Mouse (Mus musculus) sigmoid colon, adult 10 weeks (tissue): ENCODE results near the gene Pf4. TPM values are rescaled to one million over a fixed set of nuclear protein-coding genes. Genes with fewer than 3 reads are reported as not detected.

Experiments used
- polyA plus RNA-seq: library from polyadenylated mRNA; stranded (reverse); fragments of 350-450 nt; fragmentation: Illumina TruSeq; extraction: RNeasy Lipid Tissue Mini Kit (QIAGEN cat#74804); gene quantifications from one replicate; pipeline ENCODE4 v1.2.3, GENCODE M21; 2014; ENCODE audit warnings: low read depth, low replicate concordance

Pf4 gene
- polyA plus RNA-seq, result 35.1 TPM

DNA sequence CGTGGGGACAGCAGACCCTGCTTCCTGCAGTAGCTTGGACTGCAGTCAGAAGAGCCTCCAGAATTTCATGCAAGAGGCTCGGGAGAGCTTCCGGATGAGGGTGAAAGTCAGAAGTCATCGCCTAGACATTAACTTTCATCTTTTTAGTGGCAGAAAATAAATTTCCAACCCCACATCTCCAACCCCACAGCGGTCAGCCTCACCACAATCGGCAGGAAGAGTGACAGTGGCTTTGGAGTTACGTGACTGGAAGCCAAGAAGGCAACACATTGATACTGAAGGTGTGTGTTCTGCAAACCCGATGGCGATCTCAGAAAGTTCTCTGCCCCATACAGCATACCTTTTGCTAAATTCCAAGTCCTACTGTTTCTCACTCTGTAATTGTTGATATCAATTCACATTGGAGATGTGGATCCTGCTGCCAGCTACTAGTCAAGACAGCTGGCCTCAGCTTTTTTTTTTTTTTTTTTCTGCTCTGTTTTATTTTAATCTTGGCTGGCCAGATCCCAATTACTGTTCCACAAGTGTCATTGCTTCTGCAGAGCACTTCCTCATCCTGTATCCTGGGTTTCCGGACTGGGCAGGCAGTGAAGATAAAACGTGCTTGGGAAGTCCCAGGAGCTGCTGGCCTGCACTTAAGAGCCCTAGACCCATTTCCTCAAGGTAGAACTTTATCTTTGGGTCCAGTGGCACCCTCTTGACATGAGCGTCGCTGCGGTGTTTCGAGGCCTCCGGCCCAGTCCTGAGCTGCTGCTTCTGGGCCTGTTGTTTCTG lies at the start of gene Pf4:
Pf4 (plus strand) TSS at position 556 of the 774 bp plus-strand sequence.

DNA sequence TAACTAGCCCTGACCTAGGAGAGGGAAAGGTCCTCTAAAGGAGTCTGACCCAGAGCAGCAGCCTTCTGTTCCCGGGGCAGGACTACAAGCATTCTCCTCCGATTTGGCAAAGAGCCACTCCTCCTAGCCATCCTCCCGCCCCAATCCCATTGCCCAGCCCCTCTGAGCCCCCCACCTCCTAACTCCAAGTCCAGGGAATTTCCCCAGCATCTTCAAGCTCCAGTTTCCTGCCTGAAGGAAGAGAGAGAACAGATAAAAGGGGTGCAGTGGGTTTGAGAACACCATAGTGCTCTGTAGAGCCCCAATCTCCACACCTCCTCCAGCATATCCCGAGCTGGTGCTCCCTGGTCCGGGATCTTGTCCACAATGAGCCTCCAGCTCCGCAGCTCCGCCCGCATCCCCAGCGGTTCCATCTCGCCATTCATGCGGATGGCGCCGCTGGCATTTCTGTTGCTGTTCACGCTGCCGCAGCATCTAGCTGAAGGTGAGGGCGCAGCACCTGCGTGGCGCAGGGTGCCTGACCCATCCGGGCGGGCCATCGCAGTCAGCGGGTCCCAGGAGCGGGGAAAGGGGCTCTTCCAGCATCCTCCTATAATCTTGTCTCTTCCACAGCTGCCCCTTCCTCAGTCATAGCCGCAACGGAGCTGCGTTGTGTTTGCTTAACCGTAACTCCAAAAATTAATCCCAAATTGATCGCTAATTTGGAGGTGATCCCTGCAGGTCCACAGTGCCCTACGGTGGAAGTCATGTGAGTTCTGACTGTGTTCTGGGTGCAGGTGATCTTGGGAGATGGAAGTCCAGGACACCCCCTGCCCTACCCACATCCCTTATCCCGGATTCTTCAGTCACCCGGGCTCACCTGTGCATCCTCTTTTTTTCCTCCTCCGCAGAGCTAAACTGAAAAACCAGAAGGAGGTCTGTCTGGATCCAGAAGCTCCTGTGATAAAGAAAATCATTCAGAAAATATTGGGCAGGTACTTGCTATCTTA lies 12.9 kb upstream of the Pf4 start, which contains the start of gene Cxcl5:
Cxcl5 (plus strand) TSS at position 284 of the 989 bp plus-strand sequence.

DNA sequence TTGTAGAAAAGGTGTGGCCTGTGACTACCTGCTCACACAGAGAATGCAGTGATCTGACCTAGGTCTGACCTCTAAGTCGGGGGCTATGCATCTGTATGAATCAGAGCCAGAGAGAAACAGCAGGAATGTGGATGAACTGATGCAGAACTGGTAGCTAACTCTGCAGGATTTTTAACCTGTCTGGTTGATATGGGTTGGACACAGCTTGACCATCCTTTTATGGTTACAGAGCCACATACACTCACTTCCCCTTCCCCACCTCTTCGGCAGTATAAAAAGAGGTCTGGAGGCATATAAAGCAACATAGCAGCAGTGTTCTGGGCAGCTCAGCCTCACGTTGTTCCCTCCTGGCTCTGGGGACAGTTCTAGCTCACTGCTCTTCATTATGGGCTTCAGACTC lies 4.0 kb upstream of the Pf4 start, which contains the start of gene Ppbp:
Ppbp (plus strand) TSS at position 301 of the 400 bp plus-strand sequence.

DNA sequence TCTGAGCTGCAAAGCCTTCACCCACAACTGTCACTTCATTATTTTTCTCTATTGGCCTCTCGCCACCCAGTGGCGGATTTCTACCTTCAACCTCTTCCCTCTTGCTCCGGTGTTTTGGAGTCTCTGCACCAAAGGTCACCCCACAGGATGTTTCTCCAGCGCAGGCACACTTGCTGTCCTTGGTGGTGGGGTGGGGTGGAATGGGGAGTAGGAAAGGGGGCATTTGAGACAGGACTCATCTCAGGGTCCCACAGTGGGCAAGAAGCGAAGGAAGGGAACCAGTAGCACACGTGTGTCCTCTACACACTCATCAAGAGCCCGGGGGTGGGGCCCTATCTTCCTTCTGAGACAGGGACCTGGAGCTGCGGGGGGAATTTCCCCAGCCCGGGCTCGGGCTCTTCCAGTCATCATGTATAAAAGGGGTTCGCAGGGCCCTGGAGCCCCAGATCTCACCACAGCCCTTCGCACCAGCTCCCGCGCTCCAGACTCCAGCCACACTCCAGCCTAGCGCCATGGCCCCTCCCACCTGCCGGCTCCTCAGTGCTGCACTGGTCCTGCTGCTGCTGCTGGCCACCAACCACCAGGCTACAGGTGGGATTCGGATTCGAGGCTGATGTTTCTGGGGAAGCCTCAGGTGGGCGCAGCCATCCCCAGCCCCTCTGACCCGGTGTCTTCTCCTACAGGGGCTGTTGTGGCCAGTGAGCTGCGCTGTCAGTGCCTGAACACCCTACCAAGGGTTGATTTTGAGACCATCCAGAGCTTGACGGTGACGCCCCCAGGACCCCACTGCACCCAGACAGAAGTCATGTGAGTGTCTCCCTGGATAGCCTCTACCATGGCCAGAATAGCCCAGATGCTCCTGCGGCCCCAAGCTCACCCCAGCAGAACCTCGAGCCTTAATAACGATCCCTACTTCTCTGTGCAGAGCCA lies 13.7 kb downstream of the Pf4 start, which contains the start of gene Cxcl3:
Cxcl3 (plus strand) TSS at position 445 of the 930 bp plus-strand sequence.

DNA sequence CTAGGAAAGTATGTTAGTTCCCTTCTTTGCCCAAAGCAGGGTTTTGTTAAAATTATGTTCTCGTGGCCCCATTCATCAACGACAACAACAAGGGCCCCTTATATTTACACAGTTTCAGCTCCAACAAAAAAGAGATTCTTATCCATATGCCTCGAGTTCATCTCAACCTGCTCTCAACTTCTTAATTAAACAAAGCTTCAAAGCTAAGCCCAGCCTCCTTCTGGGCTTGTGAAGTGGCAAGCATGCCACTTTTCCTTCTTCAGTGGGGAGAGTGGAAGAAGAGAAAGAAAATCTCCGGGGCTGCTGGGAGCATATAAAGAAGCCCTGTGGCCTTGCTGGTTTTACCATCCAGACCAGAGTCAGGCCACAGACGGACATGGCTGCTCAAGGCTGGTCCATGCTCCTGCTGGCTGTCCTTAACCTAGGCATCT lies 22.0 kb downstream of the Pf4 start, which contains the start of gene Cxcl15:
Cxcl15 (plus strand) TSS at position 340 of the 431 bp plus-strand sequence.

Other genes with a start within 250 kb of the Pf4 start
- gene 5830473C10Rik, start 211.3 kb upstream of the Pf4 start, polyA plus RNA-seq, result not detected
- 177 TPM for gene Rassf6, start 131.8 kb upstream of the Pf4 start, polyA plus RNA-seq
- 2.4 TPM for gene Cxcl5, start 13.1 kb upstream of the Pf4 start, polyA plus RNA-seq
- 10.6 TPM for gene Ppbp, start 3.9 kb upstream of the Pf4 start, polyA plus RNA-seq
- gene Cxcl3, start 13.7 kb downstream of the Pf4 start, polyA plus RNA-seq, result not detected
- 0.19 TPM for gene Cxcl15, start 22.1 kb downstream of the Pf4 start, polyA plus RNA-seq
- gene Cxcl1, start 118.8 kb downstream of the Pf4 start, polyA plus RNA-seq, result 1.3 TPM
- gene Cxcl2, start 131.4 kb downstream of the Pf4 start, polyA plus RNA-seq, result 1.0 TPM
- gene Mthfd2l, start 158.7 kb downstream of the Pf4 start, polyA plus RNA-seq, result 70.8 TPM